Mouse (Mus musculus) CD4-positive, CD25-positive, alpha-beta regulatory T cell, adult 4 months (primary cell): ENCODE results near the gene Ccdc39. TPM values are rescaled to one million over a fixed set of nuclear protein-coding genes. Genes with fewer than 3 reads are reported as not detected.

Source experiments
- polyA plus RNA-seq, 2 experiments: library from polyadenylated mRNA; unstranded; fragments of 100-300 nt; shearing (Covaris generic); gene quantifications; one replicate each; pipeline ENCODE4 v1.2.1; 2017

The Ccdc39 gene
- polyA plus RNA-seq, 2 experiments from 2014 or later, result 0.19 to 0.70 TPM

Other genes with a start within 250 kb of the Ccdc39 start
- gene Ttc14, start 44.5 kb downstream of the Ccdc39 start, polyA plus RNA-seq, result 10 to 100 TPM; 12.7 to 20.5 TPM
- gene Fxr1, start 175.6 kb upstream of the Ccdc39 start, polyA plus RNA-seq, result 10 to 100 TPM; 45.6 to 48.5 TPM
- 100 to 1,000 TPM; 129 to 159 TPM for gene Dnajc19, start 237.0 kb upstream of the Ccdc39 start, polyA plus RNA-seq